Mouse (Mus musculus): ENCODE data around the gene Ccer1. TPM values are rescaled to one million over a fixed set of nuclear protein-coding genes. Genes with fewer than 3 reads are reported as not detected.

The Ccer1 gene
- total and polyA plus RNA-seq, 2 experiments from 2014 or later, result not detected

- H3K27me3 ChIP-seq (ENCODE audit: insufficient read depth, low read length), result no peaks in the 10 kb centered on the region
- no peak overlapping the region for H3K4me3 ChIP-seq (ENCODE audit: low read depth, low read length)
- DNase-seq, result no peak
- H3K27ac ChIP-seq (ENCODE audit: low read depth, low read length), result no peak overlapping the region
- no peak for TF ChIP-seq CTCF (IDR thresholded peaks at IDR 0.05; ENCODE audit: low read depth)
- no peaks in the 10 kb centered on the region for H3K9me3 ChIP-seq (ENCODE audit: low read length)
- no peaks in the 10 kb centered on the region for H3K36me3 ChIP-seq (ENCODE audit: insufficient read depth)
- H3K4me1 ChIP-seq (ENCODE audit: insufficient read depth), result no peaks in the 10 kb centered on the region
- no peak for ATAC-seq
- H3K4me2 ChIP-seq (ENCODE audit: low read depth), result no peak overlapping the region
- no peak overlapping the region for H3K9ac ChIP-seq
These were observed 9.9 kb upstream of the Ccer1 start for GRCm38 (mm10) chr10:97682981-97683380.

GRCm38 (mm10) chr10:97687198-97687597 lies 5.7 kb upstream of the Ccer1 start:
- Histone ChIP-seq H3K4me2 (ENCODE audit: low read depth) (no peak overlapping the region), H3K27ac (ENCODE audit: low read depth, low read length) (no peak overlapping the region), H3K4me3 (ENCODE audit: low read depth, low read length) (no peak overlapping the region), H3K4me1 (ENCODE audit: insufficient read depth) (no peaks in the 10 kb centered on the region), H3K27me3 (ENCODE audit: insufficient read depth, low read length) (no peaks in the 10 kb centered on the region), H3K9me3 (ENCODE audit: low read length) (no peaks in the 10 kb centered on the region), H3K9ac (no peak overlapping the region), H3K36me3 (ENCODE audit: insufficient read depth) (no peaks in the 10 kb centered on the region)
- WGBS, result 84% methylated on average over 1 of the region's 1 CpGs
- TF ChIP-seq CTCF (IDR thresholded peaks at IDR 0.05; ENCODE audit: low read depth), result no peak
- DNase-seq (no peak), ATAC-seq (no peak)

GRCm38 (mm10) chr10:97689425-97689824 lies 3.4 kb upstream of the Ccer1 start:
- Histone ChIP-seq H3K27me3 (ENCODE audit: insufficient read depth, low read length) (no peaks in the 10 kb centered on the region), H3K9me3 (ENCODE audit: low read length) (no peaks in the 10 kb centered on the region), H3K9ac (no peak overlapping the region), H3K27ac (ENCODE audit: low read depth, low read length) (no peak overlapping the region), H3K4me3 (ENCODE audit: low read depth, low read length) (no peak overlapping the region), H3K4me2 (ENCODE audit: low read depth) (no peak overlapping the region), H3K36me3 (ENCODE audit: insufficient read depth) (no peaks in the 10 kb centered on the region), H3K4me1 (ENCODE audit: insufficient read depth) (no peaks in the 10 kb centered on the region)
- peak; percentile 62 for TF ChIP-seq CTCF (IDR thresholded peaks at IDR 0.05; ENCODE audit: low read depth)
- DNase-seq, result peak; percentile 68
- WGBS, result 60% methylated on average over 3 of the region's 3 CpGs
- peak; percentile 63; the same call in 1 of the 2 replicates for ATAC-seq

GRCm38 (mm10) chr10:97693398-97694135 lies 708 bp downstream of the Ccer1 start:
- Histone ChIP-seq H3K36me3 (ENCODE audit: insufficient read depth) (no peaks in the 10 kb centered on the region), H3K27ac (ENCODE audit: low read depth, low read length) (no peak overlapping the region), H3K9ac (no peak overlapping the region), H3K4me1 (ENCODE audit: insufficient read depth) (no peaks in the 10 kb centered on the region), H3K4me2 (ENCODE audit: low read depth) (no peak overlapping the region), H3K9me3 (ENCODE audit: low read length) (no peaks in the 10 kb centered on the region), H3K4me3 (ENCODE audit: low read depth, low read length) (no peak overlapping the region), H3K27me3 (ENCODE audit: insufficient read depth, low read length) (no peaks in the 10 kb centered on the region)
- DNase-seq, result no peak
- TF ChIP-seq CTCF (IDR thresholded peaks at IDR 0.05; ENCODE audit: low read depth), result no peak
- ATAC-seq, result no peak
- 96% methylated on average over 37 of the region's 37 CpGs for WGBS

- H3K9ac ChIP-seq, result no peak overlapping the region
- ATAC-seq (no peak), DNase-seq (no peak)
- no peak overlapping the region for H3K27ac ChIP-seq (ENCODE audit: low read depth, low read length)
- no peaks in the 10 kb centered on the region for H3K27me3 ChIP-seq (ENCODE audit: insufficient read depth, low read length)
- H3K4me1 ChIP-seq (ENCODE audit: insufficient read depth), result no peaks in the 10 kb centered on the region
- no peak for TF ChIP-seq CTCF (IDR thresholded peaks at IDR 0.05; ENCODE audit: low read depth)
- no peak overlapping the region for H3K4me2 ChIP-seq (ENCODE audit: low read depth)
- no peak overlapping the region for H3K4me3 ChIP-seq (ENCODE audit: low read depth, low read length)
- H3K36me3 ChIP-seq (ENCODE audit: insufficient read depth), result no peaks in the 10 kb centered on the region
- H3K9me3 ChIP-seq (ENCODE audit: low read length), result no peaks in the 10 kb centered on the region
These were observed 9.5 kb downstream of the Ccer1 start for GRCm38 (mm10) chr10:97702321-97702720.

- Histone ChIP-seq H3K4me1 (ENCODE audit: insufficient read depth) (no peaks in the 10 kb centered on the region), H3K4me3 (ENCODE audit: low read depth, low read length) (no peak overlapping the region), H3K27ac (ENCODE audit: low read depth, low read length) (no peak overlapping the region), H3K4me2 (ENCODE audit: low read depth) (no peak overlapping the region), H3K9ac (no peak overlapping the region), H3K36me3 (ENCODE audit: insufficient read depth) (no peaks in the 10 kb centered on the region), H3K27me3 (ENCODE audit: insufficient read depth, low read length) (no peaks in the 10 kb centered on the region), H3K9me3 (ENCODE audit: low read length) (no peaks in the 10 kb centered on the region)
- 49% methylated on average over 1 of the region's 1 CpGs for WGBS
- TF ChIP-seq CTCF (IDR thresholded peaks at IDR 0.05; ENCODE audit: low read depth), result peak; percentile 76
- ATAC-seq, result no peak
- DNase-seq, result peak; percentile 70
These were observed 11.7 kb downstream of the Ccer1 start for GRCm38 (mm10) chr10:97704562-97704961.

- H3K9me3 ChIP-seq (ENCODE audit: low read length), result no peaks in the 10 kb centered on the region
- DNase-seq (peak; percentile 92), ATAC-seq (peak; percentile 73; the same call in 1 of the 2 replicates)
- no peak overlapping the region for H3K27ac ChIP-seq (ENCODE audit: low read depth, low read length)
- H3K27me3 ChIP-seq (ENCODE audit: insufficient read depth, low read length), result no peaks in the 10 kb centered on the region
- H3K36me3 ChIP-seq (ENCODE audit: insufficient read depth), result no peaks in the 10 kb centered on the region
- no peak overlapping the region for H3K4me2 ChIP-seq (ENCODE audit: low read depth)
- H3K4me1 ChIP-seq (ENCODE audit: insufficient read depth), result no peaks in the 10 kb centered on the region
- 1% methylated on average over 5 of the region's 5 CpGs for WGBS
- H3K9ac ChIP-seq, result no peak overlapping the region
- no peak overlapping the region for H3K4me3 ChIP-seq (ENCODE audit: low read depth, low read length)
- peak; percentile 97 for TF ChIP-seq CTCF (IDR thresholded peaks at IDR 0.05; ENCODE audit: low read depth)
These were observed 19.8 kb downstream of the Ccer1 start for GRCm38 (mm10) chr10:97712687-97713086.
